Mouse (Mus musculus) Patski (cell line): ENCODE measurements at regions not wholly inside any gene's neighbourhood (a gene's known extent, or its start where the extent isn't known, plus 50 kb on each side); places are given as distances from the start of the nearest gene placed in this dataset.

ENCODE experiments used
- ATAC-seq: fragments of 100-300 bp; one replicate; pipeline ENCODE4 v1.8.0; 2021
- CTCF ChIA-PET: fragments of 350-600 bp; sonication (Branson Sonifier 250); formaldehyde crosslinking; loops from one replicate; lab custom pipeline; 2022; ENCODE audit warnings: inconsistent platforms; lab: Charles Lee
- POLR2A ChIA-PET: fragments of 350-600 bp; sonication (Branson Sonifier 250); formaldehyde crosslinking; loops from one replicate; lab custom pipeline; 2022; ENCODE audit warnings: antibody characterized with exemption, inconsistent platforms; lab: Charles Lee
- DNase-seq: peaks from one replicate; pipeline ENCODE4 v3.0.0-alpha.2; 2011; ENCODE audit warnings: low read depth, low spot score
- H3K27me3 ChIP-seq: fragments of 371-371 bp; one replicate; pipeline ENCODE4 v1.5.1; 2021
- CTCF ChIP-seq: fragments of 100-300 bp; IDR thresholded peaks from one replicate; pipeline ENCODE4 v1.5.1; 2021
- in situ Hi-C: fragments of 300-500 bp; cut with MboI; formaldehyde crosslinking; loops from 3 replicates; pipeline ENCODE4 v1.11.1; 2018; ENCODE audit warnings: low pct_unique_long_range_greater_than_20kb, mixed read lengths

- no peak for TF ChIP-seq CTCF
- no peak for DNase-seq
- ChIA-PET POLR2A (no interaction called here), CTCF (no interaction called here)
- in situ Hi-C loops: no loop called here
- no peak for ATAC-seq
- H3K27me3 ChIP-seq: no peaks in the 10 kb centered on the region
These were observed 101.2 kb upstream of the Fam184a start for GRCm38 (mm10) chr10:53852091-53852490.

- in situ Hi-C loops: no loop called here
- POLR2A ChIA-PET: no interaction called here
- CTCF ChIA-PET: no interaction called here
- ATAC-seq: no peak
- no peak for DNase-seq
- no peaks in the 10 kb centered on the region for H3K27me3 ChIP-seq
- TF ChIP-seq CTCF: no peak
These were observed 99.6 kb upstream of the Fam184a start for GRCm38 (mm10) chr10:53850568-53850967.

GRCm38 (mm10) chr10:53813244-53813620, 62.3 kb upstream of the Fam184a start:
- in situ Hi-C loops: loop anchor here (25.0 kb wide), 1 partner anchor 1949 kb away; no protein-coding TSS in a partner anchor
- no peak for DNase-seq
- ATAC-seq: no peak
- ChIA-PET CTCF (no interaction called here), POLR2A (no interaction called here)
- no peaks in the 10 kb centered on the region for H3K27me3 ChIP-seq
- TF ChIP-seq CTCF: no peak

GRCm38 (mm10) chr10:53812597-53813243, 61.8 kb upstream of the Fam184a start:
- ChIA-PET CTCF (no interaction called here), POLR2A (no interaction called here)
- peak; percentile 73 for ATAC-seq
- in situ Hi-C loops: loop anchor here (25.0 kb wide), 1 partner anchor 1950 kb away; no protein-coding TSS in a partner anchor
- TF ChIP-seq CTCF: peak; percentile 65
- H3K27me3 ChIP-seq: no peaks in the 10 kb centered on the region
- DNase-seq: no peak

GRCm38 (mm10) chr10:53811904-53812596, 61.1 kb upstream of the Fam184a start:
- no peak for ATAC-seq
- CTCF ChIA-PET: no interaction called here

GRCm38 (mm10) chr10:53806697-53807096, 55.8 kb upstream of the Fam184a start:
- peak; percentile 46 for TF ChIP-seq CTCF
- CTCF ChIA-PET: no interaction called here
- DNase-seq (no peak), ATAC-seq (no peak)
- in situ Hi-C loops: loop anchor here (25.0 kb wide), 1 partner anchor 1956 kb away; no protein-coding TSS in a partner anchor
- H3K27me3 ChIP-seq: no peaks in the 10 kb centered on the region
- POLR2A ChIA-PET: no interaction called here

More at GRCm38 (mm10) chr10:53811904-53812596, 61.1 kb upstream of the Fam184a start:
- POLR2A ChIA-PET: no interaction called here
- no peak for TF ChIP-seq CTCF
- in situ Hi-C loops: loop anchor here (25.0 kb wide), 1 partner anchor 1950 kb away; no protein-coding TSS in a partner anchor
- no peaks in the 10 kb centered on the region for H3K27me3 ChIP-seq
- no peak for DNase-seq

- no peak for ATAC-seq
- in situ Hi-C loops: loop anchor here (25.0 kb wide), 1 partner anchor 1961 kb away; no protein-coding TSS in a partner anchor
- H3K27me3 ChIP-seq: no peaks in the 10 kb centered on the region
- ChIA-PET CTCF (no interaction called here), POLR2A (interaction anchor here (0.5 kb wide), 1 partner anchor 48 kb away, joined by 3 read pairs; no protein-coding TSS in a partner anchor)
- no peak for TF ChIP-seq CTCF
- no peak for DNase-seq
These were observed 50.2 kb upstream of the Fam184a start for GRCm38 (mm10) chr10:53801048-53801641.
